Mouse (Mus musculus) gastrocnemius, postnatal 25 days (tissue): ENCODE measurements around the gene Megf8. TPM values are rescaled to one million over a fixed set of nuclear protein-coding genes. Genes with fewer than 3 reads are reported as not detected.

Source experiments
- DNase-seq: peaks from one replicate; pipeline ENCODE4 v3.0.0; 2022
- total RNA-seq, 2 experiments: library from RNA; stranded (reverse); gene quantifications; 1 replicate in 1 of 2; 2 replicates in 1 of 2; pipeline ENCODE4 v1.2.3; 2021

Gene Megf8
- total RNA-seq, 2 experiments from 2014 or later: 15.5 to 18.7 TPM

- peak; percentile 78 for DNase-seq
These were observed 37.7 kb upstream of the Megf8 start for GRCm38 (mm10) chr7:25279076-25279860.

DNA sequence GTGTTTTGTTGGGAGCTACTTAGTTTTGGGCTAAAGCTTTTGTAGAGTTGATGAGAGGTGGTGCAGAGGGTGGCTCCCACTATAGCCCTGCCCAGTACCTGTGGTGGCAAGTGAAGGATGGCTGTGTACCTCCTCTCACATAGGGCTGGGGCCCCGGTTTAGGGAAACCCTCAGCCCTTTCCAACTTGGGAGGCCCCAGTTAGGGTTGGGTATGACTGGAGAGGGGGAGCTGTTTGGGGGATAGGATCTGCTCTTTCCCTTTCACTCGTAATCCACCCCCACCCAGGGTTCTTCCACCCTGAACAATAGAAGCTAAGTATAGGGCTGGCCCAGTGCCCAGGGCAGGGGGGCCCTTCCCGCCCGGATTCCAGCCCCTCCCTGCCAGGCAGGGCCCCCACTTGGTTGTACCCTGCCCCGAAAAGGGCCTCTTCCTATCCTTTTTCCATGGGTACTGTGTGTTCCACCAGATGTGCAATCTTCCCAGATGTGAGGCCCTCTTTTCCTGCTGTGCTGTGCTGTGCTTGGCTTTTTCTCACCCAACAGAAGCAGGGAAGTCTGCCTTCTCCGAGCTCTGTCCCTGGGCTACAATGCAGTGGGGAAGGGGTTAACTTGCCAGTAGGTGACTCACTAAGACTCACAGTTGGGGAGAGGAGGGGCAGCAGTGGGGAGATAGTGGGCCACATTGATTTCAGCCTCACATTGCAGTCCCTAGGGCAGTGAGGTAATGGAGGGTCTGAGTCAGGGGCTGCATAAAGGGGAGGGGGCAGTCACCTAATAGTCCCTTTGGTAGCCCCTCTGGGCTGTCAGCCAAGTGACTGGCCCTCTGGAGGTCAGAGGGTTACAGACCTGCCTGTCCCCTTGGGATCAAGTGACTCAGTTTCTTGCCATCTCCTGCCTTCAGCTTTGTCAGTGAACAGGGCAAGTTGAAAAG lies 36.8 kb upstream of the Megf8 start:
- peak; percentile 80 for DNase-seq

GRCm38 (mm10) chr7:25281166-25281733 lies 35.7 kb upstream of the Megf8 start:
- no peak for DNase-seq

GRCm38 (mm10) chr7:25281734-25282601 lies 35.0 kb upstream of the Megf8 start:
- DNase-seq: peak; percentile 99

- peak; percentile 62 for DNase-seq
These were observed 34.2 kb upstream of the Megf8 start for GRCm38 (mm10) chr7:25282731-25283211.

DNA sequence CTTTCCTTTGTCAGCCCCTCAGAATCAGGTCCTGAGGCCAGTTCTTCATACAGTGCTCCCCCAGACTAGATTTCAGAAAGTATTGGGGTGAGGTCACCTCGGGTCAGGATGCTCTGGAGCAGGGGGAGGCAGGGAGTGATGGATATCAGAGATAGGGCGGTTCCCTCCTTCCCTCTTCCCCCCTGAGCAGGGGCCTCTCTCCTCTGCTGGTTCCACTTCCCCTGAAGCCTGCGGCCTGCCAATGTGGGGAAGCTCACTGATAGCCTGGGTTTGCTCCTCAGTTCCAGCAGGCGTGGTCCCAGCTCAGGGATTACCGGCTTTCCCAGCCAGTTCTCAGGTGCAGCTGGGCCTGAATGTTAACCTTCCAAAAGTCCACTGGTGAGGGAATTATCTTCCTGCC lies 33.3 kb upstream of the Megf8 start:
- DNase-seq: no peak

- no peak for DNase-seq
These were observed 32.8 kb upstream of the Megf8 start for GRCm38 (mm10) chr7:25284171-25284570.

- DNase-seq: no peak
These were observed 32.2 kb upstream of the Megf8 start for GRCm38 (mm10) chr7:25284766-25285165.

DNA sequence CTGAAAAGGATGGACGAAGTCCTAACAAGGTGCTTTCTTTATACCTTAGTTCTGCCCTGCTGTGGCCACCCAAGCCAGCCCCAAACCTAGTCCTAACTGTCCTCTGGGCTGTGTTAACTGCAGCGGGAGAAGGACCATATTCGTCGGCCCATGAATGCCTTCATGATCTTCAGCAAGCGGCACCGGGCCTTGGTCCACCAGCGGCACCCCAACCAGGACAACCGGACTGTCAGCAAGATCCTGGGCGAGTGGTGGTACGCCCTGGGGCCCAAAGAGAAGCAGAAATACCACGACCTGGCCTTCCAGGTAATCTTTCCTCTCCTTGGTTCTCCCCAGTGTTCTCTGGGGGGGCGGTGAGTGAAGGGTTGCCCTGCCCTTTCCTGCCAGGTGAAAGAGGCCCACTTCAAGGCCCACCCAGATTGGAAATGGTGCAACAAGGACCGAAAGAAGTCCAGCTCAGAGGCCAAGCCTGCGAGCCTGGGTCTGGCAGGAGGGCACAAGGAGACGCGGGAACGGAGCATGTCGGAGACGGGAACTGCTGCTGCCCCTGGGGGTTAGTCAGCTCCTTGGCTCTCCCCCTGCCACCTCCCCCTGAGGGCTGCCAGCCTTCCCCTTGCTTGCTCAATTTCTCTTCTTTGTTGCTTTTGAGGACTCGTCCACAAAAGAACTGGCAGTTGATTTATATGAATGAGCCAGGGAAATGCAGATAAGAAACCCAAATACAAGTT lies 31.3 kb upstream of the Megf8 start:
- no peak for DNase-seq

DNA sequence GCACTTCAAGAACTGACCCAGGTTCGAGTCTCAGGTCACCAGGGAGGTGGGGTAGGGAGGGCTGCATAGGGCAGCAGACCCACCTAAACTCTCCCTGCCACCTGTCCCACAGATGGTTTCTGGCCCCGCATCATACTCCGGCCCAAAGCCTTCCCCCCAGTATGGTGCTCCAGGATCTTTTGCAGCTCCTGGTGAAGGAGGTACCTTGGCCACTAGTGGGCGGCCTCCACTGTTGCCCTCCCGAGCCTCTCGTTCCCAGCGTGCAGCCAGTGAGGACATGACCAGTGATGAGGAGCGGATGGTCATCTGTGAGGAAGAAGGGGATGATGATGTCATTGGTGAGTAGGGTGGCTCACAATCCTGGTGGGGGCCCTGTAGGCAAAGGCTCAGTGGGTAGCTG lies 30.0 kb upstream of the Megf8 start:
- DNase-seq: no peak

GRCm38 (mm10) chr7:25288011-25288410 lies 29.0 kb upstream of the Megf8 start:
- no peak for DNase-seq

GRCm38 (mm10) chr7:25288721-25289120 lies 28.2 kb upstream of the Megf8 start:
- no peak for DNase-seq

DNA sequence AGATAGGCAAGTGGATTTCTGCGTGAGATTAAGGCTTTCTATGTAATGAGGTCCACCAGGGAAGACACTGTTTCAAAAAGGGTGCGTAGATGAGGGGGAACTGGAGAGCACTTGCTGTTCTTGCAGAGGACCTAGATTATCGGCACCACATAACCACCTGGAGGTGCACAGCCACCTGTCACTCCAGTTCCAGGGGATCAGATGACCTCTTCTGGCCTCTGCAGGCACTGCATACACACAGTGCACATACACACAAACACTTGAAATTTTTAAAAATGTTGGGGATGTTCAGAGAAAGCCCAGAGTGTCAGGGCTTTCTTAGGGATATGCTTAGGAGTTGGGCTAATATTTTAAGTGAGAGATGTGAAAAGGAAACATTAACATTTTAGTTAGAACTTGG lies 27.0 kb upstream of the Megf8 start:
- no peak for DNase-seq

GRCm38 (mm10) chr7:25290463-25290862 lies 26.5 kb upstream of the Megf8 start:
- DNase-seq: no peak

GRCm38 (mm10) chr7:25290911-25291310 lies 26.1 kb upstream of the Megf8 start:
- no peak for DNase-seq

DNA sequence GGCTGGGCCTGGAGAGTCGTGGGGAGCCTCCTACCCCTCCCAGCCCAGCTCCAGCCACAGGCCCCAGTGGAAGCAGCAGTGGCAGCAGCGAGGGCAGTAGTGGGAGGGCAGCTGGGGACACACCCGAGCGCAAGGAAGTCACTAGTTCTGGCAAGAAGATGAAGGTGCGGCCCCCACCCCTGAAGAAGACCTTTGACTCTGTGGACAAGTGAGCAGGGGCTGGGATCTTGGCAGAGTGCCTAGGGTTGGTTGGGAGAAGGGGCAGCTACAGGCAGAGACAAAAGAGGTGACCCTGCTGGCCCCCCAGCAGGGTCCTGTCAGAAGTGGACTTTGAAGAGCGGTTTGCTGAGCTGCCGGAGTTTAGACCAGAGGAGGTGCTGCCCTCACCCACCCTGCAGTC lies 24.9 kb upstream of the Megf8 start:
- DNase-seq: no peak

GRCm38 (mm10) chr7:25293191-25293739 lies 23.7 kb upstream of the Megf8 start:
- DNase-seq: no peak

- DNase-seq: no peak
These were observed 22.5 kb upstream of the Megf8 start for GRCm38 (mm10) chr7:25294495-25294894.

DNA sequence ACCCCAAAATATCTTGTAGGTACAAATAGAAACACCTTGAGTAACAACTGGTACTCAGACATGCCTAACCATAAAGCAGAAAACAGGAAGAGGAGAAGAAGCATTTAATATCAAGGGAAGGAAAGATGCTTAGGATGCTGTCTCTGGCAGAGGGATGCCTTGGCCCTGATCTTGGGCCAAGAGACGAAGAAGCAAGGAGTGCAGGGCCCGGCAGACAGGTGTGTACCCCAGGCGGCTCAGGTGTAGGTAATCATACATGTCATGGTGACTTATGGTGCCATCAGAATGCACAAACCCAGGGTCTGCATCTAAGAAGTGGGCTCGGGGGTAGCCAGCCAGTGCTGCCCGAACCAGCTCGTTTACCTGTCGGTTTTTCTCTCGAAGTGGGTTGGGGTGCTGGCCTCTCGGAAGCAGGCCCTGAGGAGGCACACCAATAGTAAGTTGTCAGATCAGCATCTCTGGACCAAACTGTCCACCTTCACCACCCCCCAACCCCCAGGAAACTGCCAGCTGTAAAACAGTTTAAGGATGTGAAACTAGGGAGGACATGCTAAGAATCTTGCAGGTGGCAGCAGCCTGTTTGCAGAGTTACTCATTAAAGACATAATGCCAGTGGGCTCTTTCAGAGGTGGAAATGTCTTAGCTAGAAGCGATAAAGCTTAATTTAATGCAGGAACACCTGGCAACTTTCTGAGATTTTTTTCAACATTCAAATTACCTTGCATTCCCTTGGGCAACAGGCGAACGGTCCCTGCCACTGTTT lies 21.8 kb upstream of the Megf8 start:
- no peak for DNase-seq

- DNase-seq: no peak
These were observed 20.0 kb upstream of the Megf8 start for GRCm38 (mm10) chr7:25296945-25297453.
